Mouse (Mus musculus) MEL (cell line): ENCODE data around the gene Arx. TPM values are rescaled to one million over a fixed set of nuclear protein-coding genes. Genes with fewer than 3 reads are reported as not detected.

Experiments used
- DNase-seq: peaks from one replicate; pipeline ENCODE4 v3.0.0; 2011; ENCODE audit warnings: low read depth, low spot score
- H3K27ac ChIP-seq: 2 replicates; pipeline ENCODE4 v1.5.1; 2012; ENCODE audit warnings: low read depth, mild to moderate bottlenecking, control low read depth, low read length, moderate library complexity; ENCODE audit not compliant: control insufficient read depth
- H3K27me3 ChIP-seq, 2 experiments: fragments of 150-350 bp in 1 of 2; sonication (generic) in 1 of 2; 2 replicates each; pipeline ENCODE4 v1.6.1; 2012; ENCODE audit warnings: low read length in 2 of 2, mild to moderate bottlenecking in 2 of 2, improper control_type of control experiment in 1 of 2, moderate library complexity in 1 of 2; ENCODE audit not compliant: insufficient read depth in 2 of 2, control insufficient read depth in 1 of 2
- H3K36me3 ChIP-seq, 2 experiments: 2 replicates each; pipeline ENCODE4 v1.6.1; 2012 to 2014; ENCODE audit warnings: low read length in 2 of 2, improper control_type of control experiment in 1 of 2, inconsistent platforms in 1 of 2, mild to moderate bottlenecking in 1 of 2; ENCODE audit not compliant: insufficient read depth in 2 of 2, control insufficient read depth in 1 of 2
- H3K4me1 ChIP-seq, 2 experiments: fragments of 150-350 bp in 1 of 2; sonication (generic) in 1 of 2; 2 replicates each; pipeline ENCODE4 v1.6.1; 2012; ENCODE audit warnings: low read length in 2 of 2, improper control_type of control experiment in 1 of 2, mild to moderate bottlenecking in 1 of 2; ENCODE audit not compliant: insufficient read depth in 2 of 2, control insufficient read depth in 1 of 2
- H3K4me3 ChIP-seq, 2 experiments: fragments of 150-350 bp in 1 of 2; sonication (generic) in 1 of 2; 2 replicates each; pipeline ENCODE4 v1.5.1; 2012; ENCODE audit warnings: low read depth in 2 of 2, low read length in 2 of 2, mild to moderate bottlenecking in 2 of 2, moderate library complexity in 2 of 2, control low read depth in 1 of 2, improper control_type of control experiment in 1 of 2; ENCODE audit not compliant: control insufficient read depth in 1 of 2, insufficient read depth in 1 of 2
- H3K79me2 ChIP-seq: 2 replicates; pipeline ENCODE4 v1.6.1; 2012; ENCODE audit warnings: mild to moderate bottlenecking, low read length, moderate library complexity; ENCODE audit not compliant: control insufficient read depth, poor library complexity, insufficient read depth
- H3K9ac ChIP-seq: 2 replicates; pipeline ENCODE4 v1.6.1; 2012; ENCODE audit warnings: low read depth, mild to moderate bottlenecking, control low read depth, low read length, moderate library complexity; ENCODE audit not compliant: control insufficient read depth, poor library complexity, severe bottlenecking
- H3K9me3 ChIP-seq: fragments of 150-350 bp; sonication (generic); replicated peaks from 2 replicates; pipeline ENCODE4 v1.6.1; 2012; ENCODE audit warnings: mild to moderate bottlenecking, low read length, improper control_type of control experiment, moderate library complexity; ENCODE audit not compliant: insufficient read depth
- CTCF ChIP-seq, 3 experiments: IDR thresholded peaks in 2 of 3; conservative IDR thresholded peaks in 1 of 3; 2 replicates each; pipeline ENCODE4 v1.5.1; 2011 to 2012; ENCODE audit warnings: low read length in 3 of 3, low read depth in 2 of 3, mild to moderate bottlenecking in 2 of 3, improper control_type of control experiment in 1 of 3, inconsistent platforms in 1 of 3, mixed read lengths in 1 of 3, moderate library complexity in 1 of 3; ENCODE audit not compliant: control insufficient read depth in 1 of 3, insufficient read depth in 1 of 3, poor library complexity in 1 of 3, severe bottlenecking in 1 of 3
- E2F4 ChIP-seq: IDR thresholded peaks from 2 replicates; pipeline ENCODE4 v1.6.1; 2011; ENCODE audit warnings: low read depth, low read length, improper control_type of control experiment, borderline replicate concordance
- EP300 ChIP-seq, 2 experiments: IDR thresholded peaks; 2 replicates each; pipeline ENCODE4 v1.6.1; 2011; ENCODE audit warnings: improper control_type of control experiment in 2 of 2, low read length in 2 of 2, low read depth in 1 of 2, mild to moderate bottlenecking in 1 of 2
- ETS1 ChIP-seq: IDR thresholded peaks from 2 replicates; pipeline ENCODE4 v1.6.1; 2012; ENCODE audit warnings: low read depth, mild to moderate bottlenecking, inconsistent platforms, low read length, improper control_type of control experiment, moderate library complexity
- GABPA ChIP-seq: IDR thresholded peaks from 2 replicates; pipeline ENCODE4 v1.6.1; 2012; ENCODE audit warnings: low read depth, mild to moderate bottlenecking, inconsistent platforms, low read length, improper control_type of control experiment, moderate library complexity
- GATA1 ChIP-seq: IDR thresholded peaks from 2 replicates; pipeline ENCODE4 v1.6.1; 2011; ENCODE audit warnings: low read depth, low read length, improper control_type of control experiment
- HCFC1 ChIP-seq: IDR thresholded peaks from 2 replicates; pipeline ENCODE4 v1.6.1; 2012; ENCODE audit warnings: low read depth, mild to moderate bottlenecking, inconsistent platforms, low read length, improper control_type of control experiment, moderate library complexity
- JUND ChIP-seq: IDR thresholded peaks from 2 replicates; pipeline ENCODE4 v1.6.1; 2011; ENCODE audit warnings: low read depth, mild to moderate bottlenecking, improper control_type of control experiment, low read length
- MAFK ChIP-seq: IDR thresholded peaks from 2 replicates; pipeline ENCODE4 v1.6.1; 2011; ENCODE audit warnings: low read depth, mild to moderate bottlenecking, low read length, improper control_type of control experiment, borderline replicate concordance
- MAX ChIP-seq: IDR thresholded peaks from 2 replicates; pipeline ENCODE4 v1.6.1; 2011; ENCODE audit warnings: low read length, improper control_type of control experiment
- MYB ChIP-seq: IDR thresholded peaks from 2 replicates; pipeline ENCODE4 v1.6.1; 2011; ENCODE audit warnings: mild to moderate bottlenecking, low read depth, low read length, improper control_type of control experiment
- NELFE ChIP-seq: IDR thresholded peaks from 2 replicates; pipeline ENCODE4 v1.6.1; 2011; ENCODE audit warnings: low read depth, low read length, improper control_type of control experiment
- POLR2A ChIP-seq, 2 experiments: IDR thresholded peaks; 2 replicates each; pipeline ENCODE4 v1.6.1; 2011 to 2012; ENCODE audit warnings: low read length in 2 of 2, mild to moderate bottlenecking in 2 of 2, control low read depth in 1 of 2, improper control_type of control experiment in 1 of 2, low read depth in 1 of 2, moderate library complexity in 1 of 2; ENCODE audit not compliant: control insufficient read depth in 1 of 2, insufficient read depth in 1 of 2, poor library complexity in 1 of 2
- POLR2AphosphoS5 ChIP-seq: IDR thresholded peaks from 2 replicates; pipeline ENCODE4 v1.6.1; 2012; ENCODE audit warnings: low read depth, borderline replicate concordance, mild to moderate bottlenecking, inconsistent platforms, low read length, moderate library complexity, mixed read lengths
- TAL1 ChIP-seq: IDR thresholded peaks from 2 replicates; pipeline ENCODE4 v1.6.1; 2012; ENCODE audit warnings: mild to moderate bottlenecking, inconsistent platforms, low read length, moderate library complexity, mixed read lengths
- TBP ChIP-seq: IDR thresholded peaks from 2 replicates; pipeline ENCODE4 v1.8.0; 2011; ENCODE audit warnings: low read depth, low read length, improper control_type of control experiment
- TCF12 ChIP-seq: IDR thresholded peaks from 2 replicates; pipeline ENCODE4 v1.6.1; 2014; ENCODE audit warnings: low read depth, mild to moderate bottlenecking, inconsistent platforms, low read length, improper control_type of control experiment, moderate library complexity
- UBTF ChIP-seq: IDR thresholded peaks from 2 replicates; pipeline ENCODE4 v1.6.1; 2012; ENCODE audit warnings: low read depth, mild to moderate bottlenecking, inconsistent platforms, low read length, improper control_type of control experiment, moderate library complexity, borderline replicate concordance; ENCODE audit not compliant: insufficient read depth
- ZC3H11A ChIP-seq: IDR thresholded peaks from 2 replicates; pipeline ENCODE4 v1.6.1; 2012; ENCODE audit warnings: low read depth, mild to moderate bottlenecking, inconsistent platforms, low read length, improper control_type of control experiment
- ZKSCAN1 ChIP-seq: IDR thresholded peaks from 2 replicates; pipeline ENCODE4 v1.6.1; 2012; ENCODE audit warnings: low read depth, mild to moderate bottlenecking, inconsistent platforms, low read length, improper control_type of control experiment, moderate library complexity
- ZMIZ1 ChIP-seq: IDR thresholded peaks from 2 replicates; pipeline ENCODE4 v1.6.1; 2012; ENCODE audit warnings: low read depth, mild to moderate bottlenecking, inconsistent platforms, low read length, improper control_type of control experiment, moderate library complexity
- polyA plus RNA-seq, 2 experiments: library from polyadenylated mRNA; stranded (reverse) in 1 of 2; unstranded in 1 of 2; fragments of >175 nt in 1 of 2; fragments of >200 nt in 1 of 2; gene quantifications; 2 replicates each; pipeline versions ENCODE4 v1.2.1 to v1.2.4; 2012; ENCODE audit warnings: low replicate concordance in 2 of 2, low read depth in 1 of 2; ENCODE audit not compliant: insufficient read length in 2 of 2, insufficient read depth in 1 of 2, missing spikeins in 1 of 2
- total RNA-seq: library from RNA; depleted of rRNA; stranded (reverse); fragments of 300-350 nt; gene quantifications from 2 replicates; pipeline ENCODE4 v1.2.3, GENCODE M21; 2012

Gene Arx
- total and polyA plus RNA-seq, 3 experiments: not detected

DNA sequence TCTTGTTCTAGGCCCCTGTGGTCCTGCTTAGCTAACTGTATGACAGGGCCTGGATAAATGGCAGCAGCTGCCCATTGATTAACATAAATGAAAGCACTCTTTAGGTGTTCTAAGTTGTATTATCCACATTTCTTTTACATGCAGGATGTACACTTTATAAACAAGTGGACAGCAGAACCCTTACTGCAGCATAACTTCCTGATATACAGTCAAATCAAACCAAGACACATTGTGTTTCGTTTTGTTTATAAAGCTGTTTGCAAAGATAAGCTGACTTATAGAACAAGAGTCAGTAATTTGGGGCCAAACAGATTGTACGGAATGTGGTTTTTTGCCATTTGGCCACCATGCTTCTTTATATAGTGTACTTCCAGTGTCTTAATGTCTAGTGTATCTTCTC, 33.7 kb downstream of the Arx start:
- no peak overlapping the region for H3K9ac ChIP-seq

DNA sequence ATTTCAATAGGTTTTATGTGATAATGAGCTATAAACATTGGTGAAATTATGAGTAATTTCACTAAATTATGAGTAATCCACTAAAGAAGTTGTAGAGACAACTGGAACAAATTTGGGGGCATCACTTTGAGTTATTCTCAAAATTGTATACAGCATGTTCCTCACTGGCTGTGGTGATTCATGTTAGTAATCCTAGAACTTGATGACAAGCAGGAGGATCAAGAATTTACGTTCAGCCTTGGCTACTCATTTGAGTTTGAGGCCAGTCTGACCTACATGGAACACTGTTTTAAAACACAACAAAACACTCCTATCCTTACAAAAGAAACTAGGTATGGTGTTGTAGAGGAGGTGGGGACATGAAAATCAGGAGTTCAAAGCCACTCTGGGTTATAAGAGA, 35.1 kb downstream of the Arx start:
- no peak for DNase-seq
- Histone ChIP-seq H3K9me3 (no peaks in the 10 kb centered on the region), H3K9ac (no peak overlapping the region), H3K4me3 (no peak overlapping the region), H3K36me3 (no peaks in the 10 kb centered on the region), H3K27me3 (no peaks in the 10 kb centered on the region), H3K27ac (no peak overlapping the region), H3K4me1 (no peaks in the 10 kb centered on the region), H3K79me2 (no peaks in the 10 kb centered on the region)
- TF ChIP-seq POLR2AphosphoS5 (no peak), E2F4 (no peak), JUND (no peak), MAFK (no peak), UBTF (no peak), TCF12 (no peak), ZMIZ1 (no peak), TBP (no peak), EP300 (IDR thresholded peaks at IDR 0.05; ENCODE audit: low read depth in 1 of 2, low read length in 2 of 2) (no peak), MAX (no peak)

More for the DNA sequence above, 33.7 kb downstream of the Arx start:
- Histone ChIP-seq H3K27me3 (no peaks in the 10 kb centered on the region), H3K27ac (no peak overlapping the region), H3K4me3 (no peak overlapping the region), H3K9me3 (no peaks in the 10 kb centered on the region), H3K4me1 (no peaks in the 10 kb centered on the region), H3K79me2 (no peaks in the 10 kb centered on the region), H3K36me3 (no peaks in the 10 kb centered on the region)
- peak; percentile 17 for DNase-seq
- no peak for TF ChIP-seq HCFC1
- TF ChIP-seq UBTF: no peak
- peak; percentile 65 for TF ChIP-seq TAL1
- TF ChIP-seq ZKSCAN1: no peak
- TF ChIP-seq GATA1: 0 out of 2 replicates have a peak, but pooled peaks have one; percentile 30
- no peak for TF ChIP-seq GABPA
- TF ChIP-seq CTCF (IDR thresholded peaks at IDR 0.05 in 2 of 3, conservative IDR thresholded peaks at IDR 0.05 in 1 of 3; ENCODE audit: control insufficient read depth in 1 of 3, insufficient read depth in 1 of 3, low read depth in 2 of 3, low read length in 3 of 3, poor library complexity in 1 of 3, severe bottlenecking in 1 of 3): no peak
- TF ChIP-seq JUND: no peak
- TF ChIP-seq NELFE: no peak
- TF ChIP-seq MYB: no peak
- no peak for TF ChIP-seq ZC3H11A
- no peak for TF ChIP-seq ETS1
- peak in 1 of 2 experiments; percentile 40; a peak in 2 of 4 replicates for TF ChIP-seq EP300 (IDR thresholded peaks at IDR 0.05; ENCODE audit: low read depth in 1 of 2, low read length in 2 of 2)
- no peak for TF ChIP-seq POLR2A (IDR thresholded peaks at IDR 0.05; ENCODE audit: control insufficient read depth in 1 of 2, insufficient read depth in 1 of 2, low read depth in 1 of 2, low read length in 2 of 2, poor library complexity in 1 of 2)
- peak; percentile 47; the same call in 1 of the 2 replicates for TF ChIP-seq TCF12
